Mouse (Mus musculus): ENCODE results near the gene Fndc8.

The Fndc8 gene

DNA sequence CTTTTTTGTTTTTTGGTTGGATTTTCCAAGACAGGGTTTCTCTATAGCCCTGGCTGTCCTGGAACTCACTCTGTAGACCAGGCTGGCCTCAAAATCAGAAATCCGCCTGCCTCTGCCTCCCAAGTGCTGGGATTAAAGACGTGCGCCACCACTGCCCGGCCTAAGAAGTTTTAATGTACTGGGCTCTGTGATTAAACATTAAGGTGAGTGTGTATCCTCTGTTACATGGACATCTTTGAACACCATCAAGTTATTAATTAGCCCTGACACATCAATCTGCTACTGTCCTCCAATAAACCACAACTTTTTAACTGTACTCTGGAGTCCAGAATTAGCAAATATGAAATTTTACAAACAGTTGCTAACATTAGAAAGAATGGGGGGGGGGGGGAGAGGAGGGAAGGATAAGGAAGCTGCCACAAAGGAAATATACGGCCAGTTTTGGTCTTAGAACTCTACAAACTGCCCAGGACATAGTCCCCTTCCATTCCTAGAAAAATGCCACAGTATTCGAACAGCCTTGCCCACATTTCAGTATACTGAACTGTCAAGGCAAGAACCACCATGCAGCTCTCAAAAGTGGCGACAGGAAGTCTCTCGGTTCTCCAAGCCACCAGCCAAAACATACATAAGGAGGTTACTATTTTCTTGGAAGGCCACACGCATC, 22.3 kb upstream of the Fndc8 start:
- DNase-seq (ENCODE audit: low spot score), result no peak

DNA sequence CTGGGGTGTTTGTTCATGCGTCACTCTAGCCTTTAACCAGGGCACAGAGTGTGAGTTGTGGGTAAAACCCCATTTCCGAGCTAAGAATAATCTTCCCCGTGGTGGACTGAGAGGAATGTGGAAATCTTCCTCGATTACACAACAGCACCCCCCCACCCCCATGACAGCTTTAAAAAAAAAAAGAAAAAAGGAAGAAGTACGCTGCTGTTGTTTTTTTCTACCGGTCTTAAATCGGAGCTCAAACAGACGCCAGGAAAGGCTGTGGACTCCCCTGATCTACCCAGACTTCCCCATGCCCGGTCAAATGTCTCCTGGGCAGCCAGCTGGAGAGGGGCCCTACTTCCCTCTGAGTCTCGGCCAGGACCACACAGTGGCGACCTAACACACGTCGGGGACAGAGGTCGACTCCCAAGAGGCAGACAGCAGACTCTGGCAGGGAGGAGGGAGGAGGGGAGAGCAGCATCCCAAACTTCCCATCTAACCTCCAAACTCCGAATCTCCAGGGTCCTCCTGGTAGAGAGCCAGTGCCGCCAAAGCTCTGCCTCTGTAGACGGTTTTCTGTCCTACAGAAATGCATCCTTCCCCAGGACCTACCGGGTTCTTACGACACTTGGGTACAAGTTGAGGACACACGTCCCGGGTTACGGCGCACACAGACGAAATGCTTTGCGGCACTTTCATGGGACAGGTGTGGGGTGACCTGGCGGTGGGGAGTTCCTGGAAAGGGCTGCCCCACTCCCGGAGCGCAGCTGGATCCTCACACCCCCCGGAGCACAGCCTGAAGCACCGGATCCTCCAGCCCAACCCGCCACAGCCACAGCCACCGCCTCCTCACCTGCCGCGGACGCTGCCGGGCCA, 21.5 kb upstream of the Fndc8 start:
- peak; percentile 56 for DNase-seq (ENCODE audit: low spot score)

GRCm38 (mm10) chr11:82871031-82871446, 20.9 kb upstream of the Fndc8 start, which contains the start of gene Rffl:
Gene Rffl (minus strand): TSS chr11:82871210.
- DNase-seq (ENCODE audit: low spot score), result peak; percentile 97

GRCm38 (mm10) chr11:82874924-82875323, 17.0 kb upstream of the Fndc8 start:
- no peak for DNase-seq (ENCODE audit: low spot score)

DNA sequence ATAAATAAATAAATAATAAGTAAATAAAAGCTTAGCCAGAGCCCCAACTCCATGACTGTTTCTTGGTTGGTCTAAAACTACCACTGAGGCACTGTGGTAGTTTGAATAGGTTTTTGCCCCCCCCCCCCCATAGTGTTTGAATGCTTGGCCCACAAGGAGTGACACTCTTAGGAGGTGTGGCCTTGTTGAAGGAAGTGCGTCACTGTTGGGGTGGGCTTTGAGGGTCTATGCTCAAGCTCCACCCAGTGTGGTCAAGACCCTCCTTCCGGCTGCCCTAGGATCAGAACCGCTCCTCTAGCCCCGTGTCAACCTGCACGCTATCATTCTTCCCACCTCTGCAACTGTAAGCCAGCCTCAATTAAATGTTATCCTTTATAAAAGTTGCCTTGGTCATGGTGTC, 16.3 kb upstream of the Fndc8 start:
- DNase-seq (ENCODE audit: low spot score), result no peak

GRCm38 (mm10) chr11:82877726-82878344, 14.1 kb upstream of the Fndc8 start:
- DNase-seq (ENCODE audit: low spot score), result no peak

- no peak for DNase-seq (ENCODE audit: low spot score)
Observed at GRCm38 (mm10) chr11:82883180-82883579, 8.7 kb upstream of the Fndc8 start.

DNA sequence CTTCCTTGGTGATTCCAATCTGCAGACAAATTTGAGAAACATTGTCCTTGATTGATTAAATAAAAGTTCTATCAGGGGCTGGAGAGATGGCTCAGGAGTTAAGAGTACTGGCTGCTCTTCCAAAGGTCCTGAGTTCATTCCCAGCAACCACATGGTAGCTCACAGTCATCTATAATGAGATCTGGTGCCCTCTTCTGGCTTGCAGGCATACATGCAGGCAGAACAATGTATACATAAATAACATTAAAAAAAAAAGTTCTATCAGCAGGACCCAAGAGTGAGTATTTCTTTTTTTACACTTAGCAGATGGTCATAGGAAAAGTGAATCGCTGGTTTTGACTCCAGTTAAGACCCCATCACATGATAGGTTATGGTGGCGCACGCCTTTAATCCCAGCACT, 5.4 kb upstream of the Fndc8 start:
- no peak for DNase-seq (ENCODE audit: low spot score)

DNA sequence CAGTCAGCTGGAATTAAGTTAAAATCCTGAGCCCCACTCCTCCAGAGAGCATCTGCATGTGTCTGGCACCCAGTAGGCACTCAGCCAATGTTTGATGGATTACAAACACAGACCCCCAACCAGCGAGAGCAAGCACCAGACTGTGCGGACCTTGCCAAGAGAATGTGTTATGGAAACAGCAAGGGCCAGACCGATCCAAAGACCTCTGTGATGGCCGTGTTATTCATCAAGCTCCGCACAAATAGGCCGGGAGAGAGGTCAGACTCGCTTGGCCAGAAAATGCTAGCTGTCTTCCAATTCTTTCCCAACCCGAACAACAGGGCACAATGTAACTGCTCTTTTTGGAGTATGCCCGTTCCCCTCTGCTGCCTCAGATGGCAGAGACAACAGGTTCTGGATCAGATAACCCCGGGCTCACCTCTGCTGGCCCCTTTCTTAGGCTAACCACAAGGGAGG, 3.4 kb upstream of the Fndc8 start:
- DNase-seq (ENCODE audit: low spot score), result peak; percentile 26

GRCm38 (mm10) chr11:82889524-82890341, 2.2 kb upstream of the Fndc8 start:
- peak; percentile 28 for DNase-seq (ENCODE audit: low spot score)

DNA sequence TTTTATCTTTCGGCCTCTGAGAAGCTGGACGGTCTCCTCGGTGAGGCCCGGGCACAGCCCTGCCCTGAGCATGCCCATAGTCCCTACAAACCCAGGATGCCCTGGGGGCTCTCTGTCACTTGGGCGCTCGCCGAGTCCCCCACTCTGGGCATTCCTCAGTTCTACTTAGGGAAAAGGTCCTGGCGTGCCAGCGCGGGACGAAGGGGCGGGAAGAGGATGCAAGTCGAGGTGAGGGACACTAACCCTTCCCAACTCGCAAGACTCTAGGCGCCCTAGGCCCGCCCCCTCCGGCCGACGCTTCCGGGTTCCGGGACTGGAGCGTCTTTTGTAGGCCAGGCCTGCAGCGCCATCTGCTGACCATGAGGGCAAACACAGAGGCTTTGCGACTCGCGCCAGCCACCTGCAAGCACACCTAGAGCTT, 1.6 kb upstream of the Fndc8 start, which contains the start of gene Rad51d:
Gene Rad51d, minus strand, starts transcription at position 273 of the 421 bp plus-strand sequence.
- DNase-seq (ENCODE audit: low spot score), result peak; percentile 96

- DNase-seq (ENCODE audit: low spot score), result no peak
Observed at GRCm38 (mm10) chr11:82897478-82897877, 5.6 kb downstream of the Fndc8 start.

GRCm38 (mm10) chr11:82899720-82900119, 7.8 kb downstream of the Fndc8 start:
- no peak for DNase-seq (ENCODE audit: low spot score)

GRCm38 (mm10) chr11:82901606-82902310, 9.8 kb downstream of the Fndc8 start:
- no peak for DNase-seq (ENCODE audit: low spot score)

GRCm38 (mm10) chr11:82904952-82905351, 13.0 kb downstream of the Fndc8 start:
- no peak for DNase-seq (ENCODE audit: low spot score)

- no peak for DNase-seq (ENCODE audit: low spot score)
Observed at GRCm38 (mm10) chr11:82905816-82906215, 13.9 kb downstream of the Fndc8 start.

DNA sequence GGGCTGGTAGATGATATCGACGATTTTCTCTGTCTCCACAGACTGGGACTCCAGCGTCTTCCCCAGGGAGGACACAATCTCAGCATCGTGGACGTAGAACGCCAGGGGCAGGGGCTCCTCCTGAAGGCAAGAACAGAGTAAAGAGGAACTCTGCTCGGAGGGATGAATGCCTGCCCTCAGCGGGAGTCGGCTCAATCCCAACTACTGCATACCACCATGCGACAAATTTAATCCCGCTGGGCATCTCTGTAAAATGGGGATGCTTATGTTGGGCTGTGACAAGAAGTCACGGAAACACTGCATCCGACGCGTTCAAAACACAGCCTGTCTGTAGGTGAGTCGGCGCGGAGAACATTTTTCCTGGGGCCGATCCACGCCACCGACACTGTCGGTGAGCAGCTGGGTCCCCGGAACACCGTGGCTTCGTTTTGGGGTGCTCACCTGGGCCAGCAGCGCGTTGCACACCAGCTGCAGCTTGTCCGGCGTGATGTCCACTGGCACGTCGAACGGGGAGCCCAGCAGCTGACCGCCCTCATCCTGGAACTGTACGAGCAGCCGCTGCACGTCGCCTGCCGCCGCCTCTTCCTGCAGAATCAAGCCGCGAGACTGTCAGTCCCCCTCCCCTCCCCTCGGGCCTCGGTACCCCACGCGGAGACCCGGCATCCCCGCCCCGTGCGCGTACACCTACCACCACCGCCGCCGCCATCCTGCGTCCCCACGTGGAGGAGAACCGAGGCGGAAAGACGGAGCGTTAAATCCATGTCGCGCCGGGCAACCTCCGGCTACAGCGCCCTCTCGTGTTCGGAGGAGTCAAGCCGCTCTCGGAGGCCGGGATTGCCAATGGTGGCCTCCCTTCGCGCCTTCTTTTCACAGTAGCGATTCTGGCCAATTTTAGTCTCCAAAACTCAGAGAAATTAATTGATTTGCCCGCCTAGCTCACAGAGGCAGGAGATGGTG, 16.0 kb downstream of the Fndc8 start, which contains the start of gene Nle1:
Gene Nle1, minus strand, starts transcription at position 761 of the 957 bp plus-strand sequence.
- DNase-seq (ENCODE audit: low spot score), result peak; percentile 92

- DNase-seq (ENCODE audit: low spot score), result no peak
Observed at GRCm38 (mm10) chr11:82908608-82908989, 16.7 kb downstream of the Fndc8 start.

- DNase-seq (ENCODE audit: low spot score), result no peak
Observed at GRCm38 (mm10) chr11:82910250-82910649, 18.3 kb downstream of the Fndc8 start, which contains the start of gene Unc45b. Gene Unc45b (plus strand): TSS chr11:82910550.
